Mouse (Mus musculus) adrenal gland, adult 2 months (tissue): ENCODE data around the gene Ppp3ca. TPM values are rescaled to one million over a fixed set of nuclear protein-coding genes. Genes with fewer than 3 reads are reported as not detected.

Experiments used
- DNase-seq: peaks from one replicate; pipeline ENCODE4 v3.0.0; 2021
- long read RNA-seq: library from polyadenylated mRNA; stranded (forward); transcript quantifications from one replicate; pipeline ENCODE4 v2.0.0, GENCODE M21; 2021
- polyA plus RNA-seq: library from polyadenylated mRNA; depleted of rRNA; stranded (reverse); fragments of >200 nt; gene quantifications from 2 replicates; pipeline ENCODE4 v1.2.3, GENCODE M21; 2012; rRNA removed
- total RNA-seq, 2 experiments: library from RNA; stranded (reverse); gene quantifications; 2 replicates each; pipeline ENCODE4 v1.2.3; 2021

Ppp3ca gene
- 10 to 100 TPM; 39.2 to 50.7 TPM for total RNA-seq
- 41.1 and 48.5 TPM in 2 replicates for polyA plus RNA-seq
- long read RNA-seq, full-length matches to known transcripts = 65 of 72 reads
- long read RNA-seq, partial matches to known transcripts = 1 of 72 reads
- long read RNA-seq, other reads (novel, unspliced or antisense) = 6 of 72 reads

- DNase-seq = no peak
Measured at GRCm38 (mm10) chr3:136670110-136670359, at the start of gene Ppp3ca. Gene Ppp3ca, plus strand, starts transcription at chr3:136670124.

- DNase-seq = peak; percentile 55
Measured at GRCm38 (mm10) chr3:136640544-136641230, 29.2 kb upstream of the Ppp3ca start.

- DNase-seq = no peak
Measured at GRCm38 (mm10) chr3:136650966-136651365, 19.0 kb upstream of the Ppp3ca start.

- DNase-seq = no peak
Measured at GRCm38 (mm10) chr3:136651496-136651895, 18.4 kb upstream of the Ppp3ca start.

GRCm38 (mm10) chr3:136656460-136657035 lies 13.4 kb upstream of the Ppp3ca start:
- no peak for DNase-seq

GRCm38 (mm10) chr3:136658681-136659080 lies 11.2 kb upstream of the Ppp3ca start:
- no peak for DNase-seq

GRCm38 (mm10) chr3:136665119-136665518 lies 4.8 kb upstream of the Ppp3ca start:
- no peak for DNase-seq

- DNase-seq = peak; percentile 76
Measured at GRCm38 (mm10) chr3:136668072-136668471, 1.9 kb upstream of the Ppp3ca start.

GRCm38 (mm10) chr3:136669231-136670109 lies 454 bp upstream of the Ppp3ca start:
- peak; percentile 100 for DNase-seq

- DNase-seq = peak; percentile 85
Measured at GRCm38 (mm10) chr3:136670360-136671131, 622 bp downstream of the Ppp3ca start.

- peak; percentile 87 for DNase-seq
Measured at GRCm38 (mm10) chr3:136671161-136671939, 1.4 kb downstream of the Ppp3ca start.

GRCm38 (mm10) chr3:136671940-136672278 lies 2.0 kb downstream of the Ppp3ca start:
- no peak for DNase-seq

- no peak for DNase-seq
Measured at GRCm38 (mm10) chr3:136672870-136673269, 2.9 kb downstream of the Ppp3ca start.

GRCm38 (mm10) chr3:136673363-136673762 lies 3.4 kb downstream of the Ppp3ca start:
- DNase-seq = no peak

GRCm38 (mm10) chr3:136674486-136674885 lies 4.6 kb downstream of the Ppp3ca start:
- no peak for DNase-seq

GRCm38 (mm10) chr3:136676991-136677390 lies 7.1 kb downstream of the Ppp3ca start:
- no peak for DNase-seq

GRCm38 (mm10) chr3:136678386-136678785 lies 8.5 kb downstream of the Ppp3ca start:
- DNase-seq = peak; percentile 60

GRCm38 (mm10) chr3:136679903-136680491 lies 10.1 kb downstream of the Ppp3ca start:
- DNase-seq = no peak

GRCm38 (mm10) chr3:136682242-136682641 lies 12.3 kb downstream of the Ppp3ca start:
- no peak for DNase-seq

- DNase-seq = no peak
Measured at GRCm38 (mm10) chr3:136684191-136684958, 14.5 kb downstream of the Ppp3ca start.
